Mouse (Mus musculus) spleen, embryonic (tissue): Measurements from ENCODE around the gene Abca3.
"Not testable (repeated sequence)": the region's sequence is repeated elsewhere in the genome, so short reads cannot be mapped to it uniquely, and the experiment has no call there.

Source experiments
- CTCF ChIA-PET: fragments of 350-600 bp; sonication (Branson Sonifier 250); formaldehyde crosslinking; loops from one replicate; lab custom pipeline; 2022; lab: Charles Lee

Gene Abca3

DNA sequence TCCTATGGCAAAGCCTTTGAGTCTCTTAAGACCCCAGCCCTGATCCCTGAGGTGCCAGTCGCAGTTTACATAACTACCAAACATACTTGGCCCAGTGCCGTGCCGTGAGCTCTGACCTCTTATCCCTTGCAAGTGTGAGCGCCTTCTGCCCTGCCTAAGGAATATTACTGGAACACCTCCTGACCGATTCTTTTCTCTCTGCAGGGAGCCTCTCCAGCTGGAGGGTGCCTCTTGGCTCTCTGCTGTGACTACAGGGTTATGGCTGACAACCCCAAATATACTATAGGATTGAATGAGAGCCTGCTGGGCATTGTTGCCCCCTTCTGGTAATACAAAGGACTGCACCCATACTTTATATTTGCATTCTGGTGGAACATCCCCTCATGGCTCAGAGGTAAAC is 85.3 kb downstream of the Abca3 start:
- CTCF ChIA-PET, result interaction anchor here (0.6 to 1.2 kb wide), 3 partner anchors 15 to 286 kb away, joined by 3 to 16 read pairs (median 3); no protein-coding TSS in a partner anchor

DNA sequence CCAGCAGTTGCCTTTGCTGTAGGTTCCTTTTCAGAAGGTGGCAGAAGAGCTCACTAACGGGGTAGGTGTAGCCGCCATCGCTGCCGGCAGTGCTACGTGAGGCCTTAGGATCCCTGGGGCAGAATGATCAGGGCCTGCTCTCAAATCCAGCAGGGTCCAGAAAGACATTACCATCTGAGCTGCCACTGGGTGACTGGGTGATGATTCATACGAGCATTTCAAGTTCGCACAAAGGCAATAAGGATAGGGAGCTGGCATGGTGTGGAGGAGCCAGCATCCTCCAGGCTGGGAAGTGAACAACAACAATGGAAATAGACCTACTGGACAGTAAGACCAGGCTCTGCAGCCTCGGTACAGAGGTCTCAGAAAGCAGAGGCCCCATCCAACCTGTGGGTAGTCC is 88.6 kb downstream of the Abca3 start:
- CTCF ChIA-PET, result interaction anchor here (0.6 kb wide), 1 partner anchor 144 kb away, joined by 3 read pairs; no protein-coding TSS in a partner anchor

DNA sequence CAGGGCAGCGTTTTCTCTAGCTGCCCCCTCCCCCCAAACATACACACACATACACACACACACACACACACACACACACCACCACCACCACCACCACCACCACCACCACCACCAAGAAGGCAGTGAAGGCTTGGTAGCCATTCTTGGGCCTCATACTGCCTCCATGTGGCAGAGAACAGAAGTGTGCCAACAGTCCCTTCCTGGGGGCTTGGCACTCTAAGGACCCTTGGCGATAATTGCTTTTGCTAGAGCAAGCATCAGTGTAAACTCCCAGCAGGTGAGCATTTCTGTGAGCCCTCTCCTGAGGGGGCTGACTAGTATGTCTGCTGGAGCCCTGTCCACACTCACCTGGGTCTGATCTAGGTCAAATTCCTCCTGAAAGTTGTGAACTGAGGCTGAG is 89.4 kb downstream of the Abca3 start:
- CTCF ChIA-PET, result interaction anchor here (0.6 kb wide), 1 partner anchor 144 kb away, joined by 3 read pairs; no protein-coding TSS in a partner anchor

DNA sequence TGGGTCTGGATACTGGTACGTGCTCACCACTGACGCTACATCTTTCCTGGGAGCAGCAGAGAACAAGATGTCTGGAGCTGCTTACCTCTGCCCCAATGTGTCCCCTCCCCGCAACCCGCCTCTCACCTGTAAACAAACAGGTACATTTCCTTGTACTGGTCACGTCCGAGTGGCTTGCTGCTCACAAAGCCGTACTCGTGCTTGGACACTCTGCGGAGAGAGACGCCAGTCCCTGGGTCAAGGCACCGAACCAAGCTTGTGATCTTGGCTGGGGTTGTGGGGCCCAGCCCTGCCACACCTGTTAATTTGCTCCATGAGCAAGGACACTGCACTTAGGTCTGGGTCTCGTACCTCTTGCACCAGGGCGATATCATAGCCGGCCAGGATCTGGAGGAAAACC is 90.4 kb downstream of the Abca3 start:
- CTCF ChIA-PET, result no interaction called here

DNA sequence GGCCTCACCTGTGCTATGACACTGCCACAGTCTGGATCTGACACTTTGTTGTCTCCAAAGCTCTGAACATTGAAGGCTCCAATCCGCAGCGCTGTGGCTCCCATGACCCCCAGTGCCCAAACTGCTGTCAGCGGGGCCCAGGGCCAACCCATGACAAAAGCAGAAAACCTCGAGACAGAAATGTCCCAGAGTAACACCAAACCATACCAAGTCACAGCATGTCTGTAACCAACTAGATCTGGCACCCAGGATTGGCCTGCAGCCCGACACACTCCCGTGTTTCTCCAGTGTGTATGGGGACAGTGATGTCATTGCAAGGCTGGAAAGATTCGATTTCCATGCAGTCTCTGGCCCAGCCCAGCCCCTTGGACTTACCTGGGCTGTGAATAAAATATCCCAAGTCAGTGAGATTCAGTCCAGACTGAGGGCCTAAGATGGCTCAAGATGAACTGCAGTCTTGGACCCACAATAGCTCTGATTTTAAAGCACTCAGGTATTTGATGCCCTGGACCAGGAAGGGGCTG is 90.9 kb downstream of the Abca3 start, which contains the start of gene Dnase1l2:
Gene Dnase1l2, minus strand, starts transcription at position 474 of the 524 bp plus-strand sequence.
- CTCF ChIA-PET, result no interaction called here

DNA sequence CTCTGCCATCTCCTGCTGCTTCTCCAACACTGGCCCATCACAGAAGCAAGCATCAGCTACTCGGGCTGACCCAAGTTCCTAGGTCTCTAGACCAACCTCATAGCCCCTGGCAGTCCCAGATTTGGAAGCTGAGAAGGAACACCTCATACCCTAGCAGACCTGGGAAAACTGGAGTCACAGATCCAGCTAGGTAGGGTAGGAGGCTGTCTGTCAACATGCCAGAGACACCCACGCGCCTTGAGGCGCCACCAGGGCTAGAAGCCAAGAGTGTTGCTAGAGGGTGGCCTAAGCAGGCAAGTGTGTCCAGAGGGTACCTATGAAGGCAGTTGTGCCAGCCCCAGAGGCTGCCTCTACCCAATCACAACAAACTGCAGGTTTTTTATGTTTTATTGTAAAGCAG is 91.7 kb downstream of the Abca3 start:
- CTCF ChIA-PET, result no interaction called here

DNA sequence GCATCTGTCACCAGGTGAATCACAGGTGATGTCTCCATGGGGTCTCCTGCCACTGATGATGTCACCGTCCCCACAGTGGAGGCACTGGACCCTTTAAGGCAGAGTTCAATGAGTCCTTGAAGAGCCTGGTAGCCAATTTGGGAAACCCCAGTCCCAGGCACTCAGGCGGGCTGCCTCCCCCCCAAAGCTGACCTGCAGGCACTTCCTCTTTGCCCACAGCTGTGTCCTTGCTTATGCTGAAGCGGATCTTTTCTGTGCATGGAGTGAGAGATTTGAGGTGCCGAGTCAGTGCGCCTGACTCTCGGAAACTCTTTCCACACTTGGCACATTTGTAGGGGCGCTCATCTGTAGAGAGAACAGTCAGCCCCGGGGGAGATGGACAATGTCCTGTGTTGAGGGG is 94.8 kb downstream of the Abca3 start:
- CTCF ChIA-PET, result interaction anchor here (0.7 kb wide), 1 partner anchor 31 kb away, joined by 3 read pairs; no protein-coding TSS in a partner anchor

DNA sequence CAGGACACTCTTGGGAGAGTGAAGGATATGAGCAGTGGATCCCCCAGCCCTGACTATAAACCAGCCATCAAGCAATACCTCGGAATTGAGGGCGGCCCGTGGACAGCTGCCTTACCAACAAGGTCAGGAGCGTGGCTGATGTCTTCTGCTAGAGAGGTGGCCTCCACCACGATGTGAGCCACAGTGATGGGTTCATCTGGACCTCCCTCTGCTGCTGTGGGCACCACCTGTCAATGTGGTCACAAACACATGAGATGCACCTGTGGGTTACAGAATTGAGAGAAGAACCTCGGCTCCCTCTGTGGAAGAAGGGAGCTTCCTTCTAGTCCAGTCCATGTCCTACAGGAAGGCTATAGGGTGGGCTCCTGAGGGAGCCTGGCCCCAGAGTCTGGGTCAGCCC is 97.8 kb downstream of the Abca3 start:
- CTCF ChIA-PET, result no interaction called here

DNA sequence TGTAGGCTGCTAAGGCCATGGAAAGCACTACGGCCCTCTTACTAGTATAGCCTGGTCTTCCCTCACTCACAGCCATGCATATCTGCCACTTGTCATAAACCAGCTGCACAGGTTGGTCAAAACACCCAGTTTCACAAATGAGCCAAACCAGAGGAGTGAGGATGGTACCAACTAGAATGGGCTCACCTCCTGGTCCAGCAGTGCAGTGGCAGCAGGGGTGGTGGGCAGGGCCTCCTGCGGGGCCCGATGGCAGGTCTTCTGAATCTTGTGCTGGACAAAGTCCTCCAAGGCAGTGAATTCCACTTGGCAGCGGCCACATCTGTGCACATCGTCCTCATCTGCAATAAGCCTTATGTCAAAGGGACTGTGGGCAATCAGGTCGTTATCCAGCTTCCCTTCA is 99.5 kb downstream of the Abca3 start:
- CTCF ChIA-PET, result no interaction called here

DNA sequence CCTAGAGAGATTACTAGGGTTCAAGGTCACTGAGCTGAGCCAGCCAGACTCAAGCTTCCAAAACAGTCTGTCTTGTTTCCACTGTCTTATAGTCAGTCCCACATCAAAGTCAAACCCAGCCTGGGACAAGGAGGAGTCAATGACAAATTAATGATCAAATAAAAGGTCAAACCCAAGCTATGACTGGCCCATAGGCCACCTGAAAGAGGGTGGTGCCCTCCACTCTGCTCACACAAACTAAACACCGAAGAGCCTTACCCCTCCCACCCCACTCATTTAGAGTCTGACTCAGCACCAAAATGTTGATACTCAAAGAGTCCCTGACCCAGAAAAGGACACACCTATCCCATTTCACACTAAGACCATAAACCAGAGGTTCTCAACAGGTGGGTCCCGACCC is 101.6 kb downstream of the Abca3 start:
- CTCF ChIA-PET, result no interaction called here

DNA sequence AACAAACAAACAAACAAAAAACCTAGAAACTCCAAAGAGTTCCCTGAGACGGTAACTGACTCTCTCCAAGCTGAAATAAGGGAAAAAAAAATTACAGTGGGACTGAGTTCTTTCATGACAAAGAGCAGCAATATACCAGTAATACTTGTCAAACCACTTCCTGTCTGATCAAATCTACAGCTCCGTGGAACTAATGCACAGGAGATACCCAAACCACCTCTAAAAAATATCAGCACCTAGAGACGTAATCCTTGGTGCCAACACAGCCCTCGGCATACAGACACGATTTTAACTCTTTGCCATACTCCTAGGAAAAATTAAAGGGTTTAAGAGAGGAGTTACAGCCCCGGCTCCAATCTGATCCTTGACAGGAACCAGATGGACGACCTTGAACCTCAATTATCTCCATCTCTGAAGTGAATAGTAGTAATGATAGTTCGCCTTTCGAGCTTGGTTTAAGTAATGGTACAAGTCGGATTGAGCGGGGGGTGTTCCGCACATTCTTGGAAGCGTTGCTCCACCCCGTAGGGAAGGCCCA is 102.5 kb downstream of the Abca3 start:
- CTCF ChIA-PET, result no interaction called here

DNA sequence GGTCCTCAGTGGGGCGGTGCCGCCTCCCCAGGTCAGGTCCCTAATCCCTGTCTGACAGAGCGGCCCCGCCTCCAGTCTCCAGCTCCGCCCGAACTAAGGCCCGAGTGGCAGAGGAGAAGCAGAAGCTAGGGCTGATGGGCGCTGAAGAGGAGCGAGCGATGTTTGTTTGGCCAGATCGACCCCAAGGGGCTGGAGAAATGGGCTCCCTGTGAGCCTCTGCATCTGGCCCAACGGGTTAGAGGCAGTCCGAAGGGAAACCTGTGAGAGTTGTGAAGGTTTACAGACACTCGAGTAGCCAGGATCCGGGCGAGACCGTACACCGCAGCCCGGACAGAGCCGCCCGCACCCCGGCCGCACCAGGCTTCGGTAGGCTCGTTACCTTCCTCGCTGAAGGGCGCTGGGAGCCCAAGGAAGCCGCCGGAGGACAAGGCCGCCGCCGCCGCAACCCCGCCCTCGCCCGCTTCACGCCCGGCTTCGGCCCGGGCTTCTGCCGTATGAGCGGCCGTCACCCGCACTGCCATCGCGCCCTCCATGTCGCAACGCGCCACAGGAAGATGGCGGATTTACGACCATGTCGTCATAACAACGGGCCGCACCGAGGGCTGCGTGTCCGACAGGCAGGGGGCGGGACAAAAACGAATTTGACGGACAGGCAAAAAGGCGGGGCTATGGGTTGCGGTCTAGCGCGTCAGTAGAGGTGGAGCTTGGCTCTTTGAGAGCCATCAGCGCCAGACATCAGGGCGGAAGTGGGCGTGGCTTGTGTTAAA is 103.2 kb downstream of the Abca3 start:
- CTCF ChIA-PET, result no interaction called here

DNA sequence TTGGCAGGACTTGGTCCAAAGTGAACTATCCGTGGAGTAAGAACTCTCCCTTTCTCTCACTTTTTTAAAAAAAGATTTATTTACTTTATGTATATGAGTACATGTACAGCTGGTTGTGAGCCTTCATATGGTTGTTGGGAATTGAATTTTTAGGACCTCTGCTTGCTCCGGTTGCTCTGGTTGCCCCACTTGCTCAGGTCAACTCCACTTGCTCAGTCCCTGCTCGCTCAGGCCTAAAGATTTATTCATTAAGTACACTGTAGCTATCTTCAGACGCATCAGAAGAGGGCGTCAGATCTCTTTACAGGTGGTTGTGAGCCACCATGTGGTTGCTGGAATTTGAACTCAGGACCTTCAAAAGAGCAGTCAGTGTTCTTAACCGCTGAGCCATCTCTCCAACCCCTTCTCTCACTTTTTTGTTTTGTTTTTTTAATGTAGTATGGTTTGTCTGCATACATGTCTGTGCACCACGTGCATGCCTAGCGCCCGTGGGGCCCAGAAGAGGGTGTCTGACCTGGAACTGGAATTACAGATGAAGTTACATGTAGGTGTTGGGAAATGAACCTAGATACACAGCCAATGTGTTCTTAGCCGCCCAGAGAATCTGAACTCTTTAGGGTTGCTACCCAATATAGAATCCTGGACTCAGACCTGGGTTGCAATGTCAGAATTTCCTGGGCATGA is 103.9 kb downstream of the Abca3 start:
- CTCF ChIA-PET, result not testable (repeated sequence)
